Mouse (Mus musculus) gastrocnemius, adult 2 months (tissue): ENCODE results near the gene Aoah. TPM values are rescaled to one million over a fixed set of nuclear protein-coding genes. Genes with fewer than 3 reads are reported as not detected.

Source experiments
- DNase-seq: peaks from one replicate; pipeline ENCODE4 v3.0.0; 2022
- H3K27ac ChIP-seq: fragments of 200-600 bp; 2 replicates; pipeline ENCODE4 v1.8.1; 2022; ENCODE audit warnings: mild to moderate bottlenecking
- H3K4me3 ChIP-seq: fragments of 200-600 bp; 2 replicates; pipeline ENCODE4 v1.8.1; 2022; ENCODE audit warnings: mild to moderate bottlenecking, moderate library complexity
- CTCF ChIP-seq: fragments of 200-600 bp; IDR thresholded peaks from 2 replicates; pipeline ENCODE4 v1.8.1; 2022; ENCODE audit warnings: antibody characterized with exemption, mild to moderate bottlenecking, moderate library complexity
- intact Hi-C: fragments of 180-260 bp; cut with DNase I; formaldehyde crosslinking; loops from one replicate; pipeline ENCODE4 v1.15.1; 2025
- long read RNA-seq, 2 experiments: library from polyadenylated mRNA; stranded (forward); transcript quantifications; one replicate each; pipeline ENCODE4 v2.0.0; 2021
- total RNA-seq, 2 experiments: library from RNA; stranded (reverse); gene quantifications; 2 replicates each; pipeline ENCODE4 v1.2.3; 2021

Gene Aoah
- total RNA-seq: under 1 TPM in 1 of 2 experiments, not detected in 1; 0.22 TPM
- long read RNA-seq, experiment 1: 0 reads
- long read RNA-seq, experiment 2: 0 reads

- H3K4me3 ChIP-seq: peak within 1 kb of the TSS; percentile 13; the same call in 1 of the 2 replicates
- no peak for DNase-seq
- no peak within 1 kb of the TSS for H3K27ac ChIP-seq
- no peak for TF ChIP-seq CTCF
- intact Hi-C loops: no loop called here
These were observed at the start of gene Aoah for GRCm38 (mm10) chr13:20793901-20794300. Gene Aoah (plus strand): TSS chr13:20794113.

- no peak for DNase-seq
- intact Hi-C loops: no loop called here
- TF ChIP-seq CTCF: no peak
These were observed 39.1 kb upstream of the Aoah start for GRCm38 (mm10) chr13:20754843-20755242.

DNA sequence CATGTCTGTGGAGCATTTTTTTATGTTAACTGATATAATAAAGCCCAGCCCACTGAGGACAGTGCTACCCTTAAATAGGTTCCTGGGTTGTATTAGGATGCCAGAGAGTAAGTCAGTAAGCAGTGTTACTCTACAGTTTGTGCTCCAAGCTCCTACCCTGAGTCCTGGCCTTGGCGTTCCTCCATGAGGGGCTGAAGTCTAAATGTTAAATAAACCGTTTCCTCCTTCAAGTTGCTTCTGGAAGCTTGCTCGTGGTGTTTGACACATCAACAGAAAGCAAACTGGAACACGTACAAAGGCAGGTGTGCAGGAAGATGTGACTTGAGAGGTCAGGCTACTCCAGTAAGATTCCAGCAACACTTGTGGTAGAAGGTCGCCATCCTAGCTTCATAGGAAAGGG is 10.3 kb upstream of the Aoah start:
- intact Hi-C loops: no loop called here
- H3K27ac ChIP-seq: no peak overlapping the region
- no peak overlapping the region for H3K4me3 ChIP-seq
- no peak for DNase-seq
- TF ChIP-seq CTCF: no peak

More at GRCm38 (mm10) chr13:20754843-20755242, 39.1 kb upstream of the Aoah start:
- no peak overlapping the region for H3K4me3 ChIP-seq
- no peak overlapping the region for H3K27ac ChIP-seq

- DNase-seq: no peak
- TF ChIP-seq CTCF: no peak
- Histone ChIP-seq H3K4me3 (no peak overlapping the region), H3K27ac (no peak overlapping the region)
- intact Hi-C loops: no loop called here
These were observed 9.9 kb upstream of the Aoah start for GRCm38 (mm10) chr13:20784060-20784459.

DNA sequence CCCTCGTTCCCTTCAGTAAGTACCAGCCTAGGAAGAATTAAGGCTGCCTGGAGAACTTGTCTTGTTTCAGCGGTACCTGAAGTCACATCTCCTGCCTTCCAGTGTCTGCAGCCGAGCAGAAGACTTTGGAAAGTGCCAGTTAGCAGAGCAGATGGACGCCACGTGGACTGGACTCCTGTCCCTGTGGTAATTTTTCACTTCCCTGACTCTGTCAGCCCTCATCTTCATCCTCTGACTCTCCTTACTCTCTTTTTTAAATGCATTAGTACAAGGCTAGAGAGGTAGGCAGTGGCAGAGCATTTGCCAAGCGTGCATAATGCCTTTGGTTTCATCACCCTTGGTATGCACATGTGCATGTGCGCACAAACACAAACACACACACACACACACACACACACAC is 8.0 kb upstream of the Aoah start:
- intact Hi-C loops: no loop called here
- DNase-seq: no peak
- Histone ChIP-seq H3K4me3 (no peak overlapping the region), H3K27ac (no peak overlapping the region)
- TF ChIP-seq CTCF: no peak

GRCm38 (mm10) chr13:20786825-20787245 is 7.1 kb upstream of the Aoah start:
- intact Hi-C loops: no loop called here
- H3K4me3 ChIP-seq: no peak overlapping the region
- no peak overlapping the region for H3K27ac ChIP-seq
- DNase-seq: no peak
- no peak for TF ChIP-seq CTCF

GRCm38 (mm10) chr13:20787952-20788351 is 6.0 kb upstream of the Aoah start:
- no peak overlapping the region for H3K27ac ChIP-seq
- no peak overlapping the region for H3K4me3 ChIP-seq
- intact Hi-C loops: no loop called here
- TF ChIP-seq CTCF: no peak
- DNase-seq: no peak

DNA sequence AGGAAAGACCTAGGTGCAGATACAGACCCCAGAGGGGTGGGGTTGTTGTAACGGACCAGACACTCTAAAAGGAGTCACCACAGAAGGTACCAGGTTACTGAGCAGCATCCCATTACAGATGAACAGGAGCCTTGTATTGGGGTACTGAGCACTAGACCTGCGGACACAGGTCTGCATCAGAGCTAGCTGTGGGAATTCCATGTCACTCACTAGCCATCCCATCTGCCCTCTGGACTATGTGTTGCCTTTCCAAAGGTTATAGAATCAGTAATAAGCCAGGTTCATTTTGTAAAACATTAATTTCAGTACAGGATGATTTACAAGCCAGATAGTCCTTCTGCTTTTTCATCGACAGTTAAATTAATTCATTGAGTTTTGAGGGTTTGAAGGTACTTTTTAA is 2.7 kb downstream of the Aoah start:
- no peak for TF ChIP-seq CTCF
- H3K27ac ChIP-seq: no peak overlapping the region
- intact Hi-C loops: no loop called here
- no peak overlapping the region for H3K4me3 ChIP-seq
- no peak for DNase-seq

DNA sequence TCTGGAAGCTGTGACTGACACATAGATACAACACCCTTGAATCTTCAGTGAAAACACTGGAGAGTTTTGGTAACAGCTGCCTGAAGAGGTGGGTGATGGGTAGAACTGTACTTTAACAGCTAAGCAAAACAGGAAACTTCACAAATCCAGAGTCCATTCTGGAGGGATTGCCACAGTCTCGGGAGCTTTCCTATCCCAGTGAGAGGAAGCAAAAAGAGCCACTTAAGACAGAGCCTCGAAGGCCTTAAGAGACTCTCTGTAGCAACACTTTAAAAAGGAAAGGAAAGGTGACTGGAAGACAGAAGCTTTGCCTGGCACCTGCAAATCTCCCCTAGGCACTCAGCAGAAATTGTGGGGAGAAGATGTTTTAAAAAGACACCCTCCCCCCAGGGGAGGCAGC is 4.6 kb downstream of the Aoah start:
- TF ChIP-seq CTCF: no peak
- intact Hi-C loops: no loop called here
- no peak overlapping the region for H3K4me3 ChIP-seq
- no peak for DNase-seq
- no peak overlapping the region for H3K27ac ChIP-seq

- no peak for DNase-seq
- intact Hi-C loops: no loop called here
- Histone ChIP-seq H3K4me3 (no peak overlapping the region), H3K27ac (no peak overlapping the region)
- TF ChIP-seq CTCF: no peak
These were observed 5.9 kb downstream of the Aoah start for GRCm38 (mm10) chr13:20799772-20800171.

DNA sequence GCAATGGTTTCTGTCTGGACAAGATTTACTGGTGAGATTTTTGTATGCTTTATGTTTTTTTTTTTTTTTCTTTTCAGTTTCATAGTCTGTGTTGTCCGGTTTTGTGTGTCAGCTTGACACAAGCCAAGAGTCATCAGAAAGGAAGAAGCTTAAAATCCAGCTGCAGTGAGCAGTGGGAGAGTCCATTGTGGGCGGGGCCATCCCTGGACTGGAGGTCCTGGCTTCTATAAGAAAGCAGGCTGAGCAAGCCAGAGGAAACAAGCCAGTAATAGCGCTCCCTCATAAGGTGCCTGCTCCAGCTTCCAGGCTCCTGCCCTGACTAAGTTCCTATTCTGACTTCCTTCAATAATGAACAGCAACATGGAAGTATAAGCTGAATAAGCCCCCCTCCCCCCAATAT is 6.7 kb downstream of the Aoah start:
- Histone ChIP-seq H3K4me3 (no peak overlapping the region), H3K27ac (no peak overlapping the region)
- intact Hi-C loops: no loop called here
- no peak for DNase-seq
- no peak for TF ChIP-seq CTCF

DNA sequence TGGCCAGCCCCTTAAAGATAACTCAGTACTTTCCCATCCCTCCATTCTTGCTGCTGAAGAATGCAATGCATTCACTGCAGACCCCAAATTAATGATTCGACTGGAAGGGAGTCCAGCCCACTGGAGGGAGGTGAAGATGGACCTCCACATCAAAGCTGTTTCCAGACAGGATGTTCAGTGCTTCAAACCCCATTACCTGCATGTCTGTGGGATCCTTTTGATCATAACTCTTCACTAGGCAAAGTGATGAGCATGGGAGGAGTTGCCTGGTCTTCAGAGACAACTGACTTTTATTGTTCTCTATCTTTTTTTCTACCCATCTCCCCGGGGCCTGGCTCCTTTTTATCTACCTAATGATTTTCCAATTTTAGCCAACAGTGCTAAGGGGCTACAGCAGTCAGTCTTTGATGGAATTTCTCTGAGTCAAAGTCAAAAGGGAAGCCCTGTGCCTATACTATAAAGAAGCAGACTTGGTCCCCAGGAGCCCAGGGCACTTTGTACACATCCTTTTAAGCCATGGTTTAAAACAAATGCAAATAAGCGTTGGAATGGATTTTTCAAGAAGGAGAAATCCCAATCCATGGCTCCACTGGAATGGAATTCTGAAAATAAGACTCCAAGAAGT is 18.0 kb downstream of the Aoah start:
- intact Hi-C loops: no loop called here
- no peak for TF ChIP-seq CTCF
- no peak for DNase-seq
- Histone ChIP-seq H3K4me3 (no peak overlapping the region), H3K27ac (no peak overlapping the region)

DNA sequence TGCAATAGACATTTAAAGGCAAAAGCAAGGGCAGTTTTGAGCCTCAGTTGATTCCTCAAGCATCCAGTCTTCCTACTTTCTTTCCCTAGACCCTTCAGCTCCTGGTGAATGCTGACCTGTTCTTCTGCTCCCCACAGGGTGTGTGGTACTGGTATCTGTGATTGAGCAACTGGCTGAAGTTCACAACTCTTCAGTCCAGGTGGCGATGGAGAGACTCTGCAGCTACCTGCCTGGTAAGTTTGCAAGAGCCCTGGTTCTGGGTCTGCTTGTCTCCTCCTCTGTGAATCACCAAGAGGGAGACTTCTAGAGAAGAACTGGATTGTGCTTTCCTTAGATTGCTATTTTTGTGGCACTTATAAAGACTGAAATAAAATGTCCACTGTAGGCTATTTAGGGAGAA is 22.5 kb downstream of the Aoah start:
- TF ChIP-seq CTCF: no peak
- intact Hi-C loops: no loop called here
- DNase-seq: no peak
- Histone ChIP-seq H3K27ac (no peak overlapping the region), H3K4me3 (no peak overlapping the region)

DNA sequence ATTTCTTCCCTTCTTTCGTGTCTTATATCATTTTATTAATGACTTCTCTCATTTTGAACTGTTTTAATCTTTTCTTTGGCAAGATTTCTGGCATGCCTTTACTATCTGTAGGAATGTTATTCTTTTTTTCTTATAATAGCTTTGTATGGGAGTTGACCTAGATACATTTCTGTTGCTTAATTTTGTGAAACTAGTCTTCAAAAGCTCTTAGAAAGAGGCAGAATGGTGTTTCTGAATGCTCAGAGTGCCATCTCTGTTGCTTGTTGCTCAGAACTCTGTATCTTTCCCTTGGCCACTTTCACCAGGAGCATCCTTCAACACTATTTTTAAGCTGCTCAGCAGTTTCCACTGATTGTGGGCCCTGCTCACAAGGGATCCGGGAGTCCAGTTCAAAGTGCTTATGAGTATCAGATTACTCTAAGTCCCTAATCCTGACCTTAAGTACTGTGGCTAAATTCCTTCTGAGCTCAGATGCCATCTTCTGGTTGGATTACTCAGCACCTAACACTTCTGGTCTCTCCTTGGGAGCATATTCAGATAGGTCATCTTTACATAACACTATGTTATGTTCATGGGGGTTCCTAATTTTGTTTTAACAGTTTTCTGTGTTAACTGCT is 26.9 kb downstream of the Aoah start:
- intact Hi-C loops: no loop called here

More for the DNA sequence above, 26.9 kb downstream of the Aoah start:
- no peak for TF ChIP-seq CTCF
- DNase-seq: no peak
- Histone ChIP-seq H3K4me3 (no peak overlapping the region), H3K27ac (no peak overlapping the region)
